Mouse (Mus musculus): Measurements from ENCODE around the gene Gab1.

DNA sequence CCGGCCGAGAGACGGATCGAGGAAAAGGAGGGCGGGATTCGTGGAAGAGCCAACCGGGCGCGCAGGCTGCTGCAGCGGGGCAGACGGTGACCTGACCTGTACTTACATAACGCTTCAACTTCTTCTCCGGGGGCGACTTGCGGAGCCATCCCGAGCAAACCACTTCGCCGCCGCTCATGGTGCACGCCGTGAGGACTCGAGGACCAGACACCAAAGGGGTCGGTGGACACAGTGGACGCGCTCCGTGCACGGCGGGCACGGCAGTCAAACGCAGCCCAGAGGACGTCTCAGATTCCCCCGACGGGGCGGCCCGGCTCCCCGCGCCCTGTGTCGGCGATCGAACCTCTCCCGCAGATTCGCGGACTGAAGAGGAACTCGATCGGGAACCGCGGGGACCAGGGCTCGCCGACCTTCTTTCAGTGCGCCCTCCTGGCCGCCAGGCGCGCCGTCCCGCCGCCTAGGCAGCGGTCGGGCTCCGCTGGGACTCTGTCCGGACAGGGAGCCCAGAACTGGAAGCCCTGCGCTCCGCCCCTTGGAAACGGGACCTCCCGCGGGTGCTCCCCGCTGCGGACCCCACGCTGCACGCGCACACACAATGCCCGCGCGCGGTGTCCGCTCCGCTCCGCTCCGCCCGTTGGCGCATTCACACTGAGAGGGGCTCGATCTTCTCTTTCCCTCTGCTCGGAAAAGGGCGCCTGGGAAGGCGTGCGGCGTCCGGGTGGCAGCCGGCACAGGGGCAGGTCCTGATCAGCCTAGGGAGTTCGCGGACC is 708 bp downstream of the Gab1 start:
- TF ChIP-seq CTCF (IDR thresholded peaks at IDR 0.05; ENCODE audit: low read depth) (peak; percentile 55), EP300 (IDR thresholded peaks at IDR 0.05; ENCODE audit: low read depth) (no peak)

Data from liver, postnatal 0 days (tissue).